Mouse (Mus musculus) embryonic facial prominence, embryonic 14.5 days (tissue): ENCODE results near the gene Snrpb2. TPM values are rescaled to one million over a fixed set of nuclear protein-coding genes. Genes with fewer than 3 reads are reported as not detected.

Source experiments
- ATAC-seq: fragments of 200-750 bp; cut with Nextera tagmentation; 2 replicates; pipeline ENCODE4 v1.8.0; 2017; ENCODE audit warnings: low read depth, moderate number of reproducible peaks, moderate TSS enrichment
- DNase-seq: peaks from one replicate; pipeline ENCODE4 v3.0.0-alpha.2; 2015; ENCODE audit warnings: low spot score
- H3K27ac ChIP-seq: fragments of 300-500 bp; sonication (generic); replicated peaks from 2 replicates; pipeline ENCODE4 v1.5.1; 2014; ENCODE audit warnings: low read depth, mild to moderate bottlenecking, low read length, moderate library complexity
- H3K27me3 ChIP-seq: fragments of 300-500 bp; sonication (generic); replicated peaks from 2 replicates; pipeline ENCODE4 v1.6.1; 2014; ENCODE audit warnings: low read length; ENCODE audit not compliant: control insufficient read depth, insufficient read depth
- H3K36me3 ChIP-seq: fragments of 300-500 bp; sonication (generic); 2 replicates; pipeline ENCODE4 v1.6.1; 2014; ENCODE audit warnings: low read length, mixed read lengths; ENCODE audit not compliant: control insufficient read depth, insufficient read depth
- H3K4me1 ChIP-seq: fragments of 300-500 bp; sonication (generic); 2 replicates; pipeline ENCODE4 v1.6.1; 2014; ENCODE audit warnings: antibody characterized with exemption, low read length; ENCODE audit not compliant: control insufficient read depth, insufficient read depth
- H3K4me2 ChIP-seq: fragments of 300-500 bp; sonication (generic); 2 replicates; pipeline ENCODE4 v1.6.1; 2014; ENCODE audit warnings: low read depth, mild to moderate bottlenecking, low read length, moderate library complexity, mixed read lengths
- H3K4me3 ChIP-seq: fragments of 300-500 bp; sonication (generic); 2 replicates; pipeline ENCODE4 v1.5.1; 2014; ENCODE audit warnings: low read depth, mild to moderate bottlenecking, low read length
- H3K9ac ChIP-seq: fragments of 300-500 bp; sonication (generic); 2 replicates; pipeline ENCODE4 v1.6.1; 2014; ENCODE audit warnings: low read depth, mild to moderate bottlenecking, low read length, moderate library complexity, mixed read lengths
- H3K9me3 ChIP-seq: fragments of 300-500 bp; sonication (generic); 2 replicates; pipeline ENCODE4 v1.6.1; 2016; ENCODE audit warnings: low read length; ENCODE audit not compliant: control insufficient read depth
- WGBS: fragments of 180-500 bp; shearing (Covaris S2); extraction: QIAGEN DNeasy Blood & Tissue Kit; methylation state at CpG from one replicate; pipeline ENCODE4 v1.1.7; 2014; 5-methylcytosine and 5-hydroxymethylcytosine counted together
- polyA plus RNA-seq: library from polyadenylated mRNA; unstranded; fragments of >200 nt; fragmentation: Nextera tagmentation; extraction: Ambion mirVana; gene quantifications from 2 replicates; pipeline ENCODE4 v1.2.1, GENCODE M21; 2014

Snrpb2 gene
- polyA plus RNA-seq, 1 experiment from 2014 or later = 77.7 TPM

DNA sequence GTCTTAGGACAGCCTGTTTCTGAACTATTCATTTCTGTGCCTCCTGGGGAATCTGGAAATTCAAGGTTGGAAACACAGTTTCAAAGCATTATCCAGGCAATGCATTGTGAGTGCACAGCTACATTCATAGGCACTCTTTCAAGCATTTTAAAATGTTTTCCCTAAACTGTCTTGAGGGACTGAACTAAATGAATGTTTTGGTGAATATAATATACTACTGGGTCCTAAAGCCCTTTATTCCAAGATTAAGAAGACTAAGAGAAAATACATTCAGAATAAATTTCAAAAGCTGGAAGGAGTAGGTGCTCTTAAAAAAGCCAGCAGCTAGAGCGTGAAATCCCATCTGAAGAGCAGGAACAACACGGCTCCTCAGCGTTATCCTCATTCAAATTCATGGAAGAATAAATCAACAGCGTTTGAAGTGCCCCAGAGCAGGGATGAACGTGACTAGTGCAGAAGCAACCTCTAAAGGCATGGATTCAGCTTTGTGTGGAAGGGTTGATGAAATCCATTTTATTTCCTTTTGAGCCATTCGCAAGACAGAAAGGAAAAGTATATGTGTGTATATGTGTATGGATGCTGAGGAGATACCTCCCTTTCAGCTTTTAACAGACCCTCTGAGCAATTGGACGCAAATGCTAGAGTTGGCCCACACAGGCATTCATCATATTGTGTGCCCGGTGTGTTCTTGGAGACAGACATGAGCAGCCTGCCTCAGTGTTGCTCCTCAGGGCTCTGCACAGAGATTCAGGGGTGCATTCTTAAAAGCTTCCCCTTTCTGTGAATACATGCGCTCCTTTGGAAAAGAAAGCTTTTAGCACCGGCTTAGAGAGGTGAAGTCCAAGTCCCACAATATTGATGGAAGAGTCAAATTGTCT, 30.2 kb upstream of the Snrpb2 start:
- Histone ChIP-seq H3K27ac (no peak overlapping the region), H3K4me2 (no peak overlapping the region), H3K4me1 (no peaks in the 10 kb centered on the region), H3K36me3 (no peaks in the 10 kb centered on the region), H3K9me3 (no peaks in the 10 kb centered on the region), H3K27me3 (no peaks in the 10 kb centered on the region), H3K9ac (no peak overlapping the region), H3K4me3 (no peak overlapping the region)
- 77% methylated on average over 10 of the region's 10 CpGs for WGBS
- DNase-seq = no peak
- no peak for ATAC-seq

DNA sequence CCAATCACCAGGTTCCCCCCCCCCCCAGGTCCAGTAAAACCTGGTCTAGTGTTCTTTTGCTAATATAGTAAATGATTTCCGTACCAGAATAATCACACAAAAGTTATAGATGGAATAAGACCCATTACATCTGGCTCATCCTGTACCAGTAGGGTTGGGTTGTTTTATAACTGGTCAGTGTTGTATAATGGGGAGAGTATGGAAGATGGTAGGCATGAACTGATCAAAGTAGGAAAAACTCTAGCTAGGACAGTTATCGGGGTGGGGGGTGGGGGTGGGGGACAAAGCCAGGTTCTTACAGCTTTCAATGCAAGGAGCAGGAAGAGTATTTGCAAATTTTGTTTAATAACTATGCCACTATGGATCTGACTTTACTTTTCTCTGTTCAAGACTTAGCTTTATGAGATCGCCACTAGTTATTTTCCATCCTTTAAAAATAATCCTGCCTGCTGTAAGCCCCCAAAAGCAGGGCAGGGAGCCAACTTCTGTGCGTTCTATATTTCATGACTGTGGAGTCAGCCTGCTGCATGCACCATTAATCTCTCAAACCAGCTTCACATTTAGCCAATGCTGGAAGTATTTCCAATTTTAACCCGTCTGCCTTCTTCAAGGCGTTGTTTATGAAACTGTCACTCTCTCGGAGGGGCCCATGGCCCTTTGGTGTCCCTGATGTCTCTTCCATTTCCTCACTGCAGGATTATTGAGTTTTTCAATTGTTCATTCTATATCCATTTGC, 28.3 kb upstream of the Snrpb2 start:
- ATAC-seq (no peak), DNase-seq (peak; percentile 56)
- Histone ChIP-seq H3K36me3 (no peaks in the 10 kb centered on the region), H3K4me2 (no peak overlapping the region), H3K9ac (no peak overlapping the region), H3K9me3 (no peaks in the 10 kb centered on the region), H3K27me3 (no peaks in the 10 kb centered on the region), H3K4me1 (no peaks in the 10 kb centered on the region), H3K4me3 (no peak overlapping the region), H3K27ac (no peak overlapping the region)
- WGBS = 66% methylated on average over 7 of the region's 7 CpGs

GRCm38 (mm10) chr2:143035086-143035593, 27.7 kb upstream of the Snrpb2 start:
- H3K4me1 ChIP-seq = no peaks in the 10 kb centered on the region
- DNase-seq (no peak), ATAC-seq (no peak)
- H3K27ac ChIP-seq = no peak overlapping the region
- 76% methylated on average over 10 of the region's 10 CpGs for WGBS
- no peaks in the 10 kb centered on the region for H3K36me3 ChIP-seq
- H3K4me3 ChIP-seq = no peak overlapping the region
- no peaks in the 10 kb centered on the region for H3K9me3 ChIP-seq
- no peak overlapping the region for H3K4me2 ChIP-seq
- no peak overlapping the region for H3K9ac ChIP-seq
- no peaks in the 10 kb centered on the region for H3K27me3 ChIP-seq

GRCm38 (mm10) chr2:143041596-143041995, 21.2 kb upstream of the Snrpb2 start:
- Histone ChIP-seq H3K4me3 (no peak overlapping the region), H3K9me3 (no peaks in the 10 kb centered on the region), H3K4me1 (no peaks in the 10 kb centered on the region), H3K36me3 (no peaks in the 10 kb centered on the region), H3K27me3 (no peaks in the 10 kb centered on the region), H3K4me2 (no peak overlapping the region), H3K9ac (no peak overlapping the region), H3K27ac (no peak overlapping the region)
- no peak for ATAC-seq
- WGBS = 84% methylated on average over 1 of the region's 1 CpGs
- DNase-seq = no peak

- DNase-seq = no peak
- Histone ChIP-seq H3K4me1 (no peaks in the 10 kb centered on the region), H3K36me3 (no peaks in the 10 kb centered on the region), H3K27me3 (no peaks in the 10 kb centered on the region), H3K27ac (no peak overlapping the region), H3K9ac (no peak overlapping the region), H3K4me2 (no peak overlapping the region), H3K9me3 (no peaks in the 10 kb centered on the region), H3K4me3 (no peak overlapping the region)
- ATAC-seq = no peak
Measured at GRCm38 (mm10) chr2:143055251-143055650, 7.6 kb upstream of the Snrpb2 start.

GRCm38 (mm10) chr2:143056736-143057135, 6.1 kb upstream of the Snrpb2 start:
- DNase-seq (no peak), ATAC-seq (no peak)
- no peaks in the 10 kb centered on the region for H3K27me3 ChIP-seq
- H3K9me3 ChIP-seq = no peaks in the 10 kb centered on the region
- H3K27ac ChIP-seq = no peak overlapping the region
- H3K4me2 ChIP-seq = no peak overlapping the region
- 67% methylated on average over 5 of the region's 5 CpGs for WGBS
- no peak overlapping the region for H3K4me3 ChIP-seq
- no peaks in the 10 kb centered on the region for H3K36me3 ChIP-seq
- H3K9ac ChIP-seq = no peak overlapping the region
- no peaks in the 10 kb centered on the region for H3K4me1 ChIP-seq

GRCm38 (mm10) chr2:143062432-143062811, 417 bp upstream of the Snrpb2 start:
- Histone ChIP-seq H3K27me3 (no peaks in the 10 kb centered on the region), H3K9me3 (no peaks in the 10 kb centered on the region), H3K9ac (peak overlapping the region; percentile 89), H3K36me3 (peaks cover 22% of the 10 kb centered on the region), H3K4me3 (peak overlapping the region; percentile 93), H3K27ac (no peak overlapping the region), H3K4me2 (peak overlapping the region; percentile 82), H3K4me1 (no peaks in the 10 kb centered on the region; the same call in 1 of the 2 replicates)
- no peak for DNase-seq
- 45% methylated on average over 6 of the region's 6 CpGs for WGBS
- peak; percentile 16; the same call in 1 of the 2 replicates for ATAC-seq

GRCm38 (mm10) chr2:143065914-143066313, 3.1 kb downstream of the Snrpb2 start:
- WGBS = 80% methylated on average over 3 of the region's 3 CpGs
- no peak for ATAC-seq
- no peak overlapping the region for H3K4me3 ChIP-seq

More at GRCm38 (mm10) chr2:143065914-143066313, 3.1 kb downstream of the Snrpb2 start:
- DNase-seq = peak; percentile 35
- H3K27me3 ChIP-seq = no peaks in the 10 kb centered on the region
- H3K36me3 ChIP-seq = peaks cover 47% of the 10 kb centered on the region
- H3K4me2 ChIP-seq = no peak overlapping the region
- H3K4me1 ChIP-seq = no peaks in the 10 kb centered on the region; the same call in 1 of the 2 replicates
- H3K27ac ChIP-seq = no peak overlapping the region
- H3K9me3 ChIP-seq = no peaks in the 10 kb centered on the region
- H3K9ac ChIP-seq = no peak overlapping the region
